Mouse (Mus musculus): ENCODE measurements around the gene Lamtor4. TPM values are rescaled to one million over a fixed set of nuclear protein-coding genes. Genes with fewer than 3 reads are reported as not detected.
A peak's percentile ranks its signal among the peaks of the same experiment; 100 is the strongest.
"Not testable (repeated sequence)": the region's sequence is repeated elsewhere in the genome, so short reads cannot be mapped to it uniquely, and the experiment has no call there.

Gene Lamtor4
- polyA plus RNA-seq (2014; fragmentation: Nextera tagmentation; extraction: Ambion mirVana): 68.5 and 71.4 TPM in 2 replicates

- Histone ChIP-seq H3K27ac (ENCODE audit: low read depth) (peak within 1 kb of the TSS; percentile 69; the same call in 1 of the 2 replicates), H3K27me3 (replicated peaks; ENCODE audit: control insufficient read depth, insufficient read depth, low read length) (no peaks in the 10 kb centered on the region), H3K4me2 (ENCODE audit: low read length) (peak within 1 kb of the TSS; percentile 82), H3K4me1 (replicated peaks; ENCODE audit: control insufficient read depth, insufficient read depth, low read length) (peaks cover 7% of the 10 kb centered on the region; the same call in 1 of the 2 replicates), H3K9ac (ENCODE audit: low read length) (peak within 1 kb of the TSS; percentile 60), H3K36me3 (ENCODE audit: control insufficient read depth, insufficient read depth, low read length) (peaks cover 28% of the 10 kb centered on the region), H3K4me3 (ENCODE audit: low read depth, low read length) (peak within 1 kb of the TSS; percentile 83), H3K9me3 (ENCODE audit: control insufficient read depth, low read length) (no peaks in the 10 kb centered on the region)
- ATAC-seq (replicated peaks; ENCODE audit: low FRiP score, low TSS enrichment, low read depth) (peak; percentile 100), DNase-seq (ENCODE audit: low spot score) (peak; percentile 88)
- WGBS: under 1% methylated on average over 38 of the region's 38 CpGs
These were observed at the start of gene Lamtor4 for GRCm38 (mm10) chr5:138255353-138256093. Lamtor4 (plus strand) TSS chr5:138255482.

DNA sequence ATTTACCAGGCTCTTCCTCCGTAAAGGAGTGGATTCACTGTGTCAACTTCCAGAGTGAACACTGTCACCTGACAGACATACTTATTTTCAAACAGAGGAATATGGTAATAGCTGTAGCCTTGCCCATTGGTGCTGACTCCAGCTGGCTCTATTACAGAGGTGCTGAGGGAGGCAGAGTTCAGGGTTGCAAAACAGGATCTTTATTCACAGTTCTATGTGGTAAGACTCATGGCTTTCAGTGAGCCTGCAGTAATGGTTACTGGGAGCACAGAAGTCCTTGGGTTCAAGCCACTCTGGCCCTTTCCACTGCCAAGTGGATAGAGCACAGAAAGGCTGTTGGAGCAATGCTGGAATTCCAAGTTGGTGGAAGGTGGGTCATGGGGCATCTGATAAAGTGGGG is 48.0 kb upstream of the Lamtor4 start:
- Histone ChIP-seq H3K9ac (ENCODE audit: low read length) (no peak overlapping the region), H3K27ac (ENCODE audit: low read depth) (no peak overlapping the region), H3K9me3 (ENCODE audit: control insufficient read depth, low read length) (no peaks in the 10 kb centered on the region), H3K27me3 (replicated peaks; ENCODE audit: control insufficient read depth, insufficient read depth, low read length) (no peaks in the 10 kb centered on the region), H3K4me3 (ENCODE audit: low read depth, low read length) (no peak overlapping the region), H3K36me3 (ENCODE audit: control insufficient read depth, insufficient read depth, low read length) (no peaks in the 10 kb centered on the region), H3K4me2 (ENCODE audit: low read length) (no peak overlapping the region), H3K4me1 (replicated peaks; ENCODE audit: control insufficient read depth, insufficient read depth, low read length) (no peaks in the 10 kb centered on the region)
- ATAC-seq (replicated peaks; ENCODE audit: low FRiP score, low TSS enrichment, low read depth) (no peak), DNase-seq (ENCODE audit: low spot score) (no peak)
- WGBS: 58% methylated on average over 1 of the region's 1 CpGs

DNA sequence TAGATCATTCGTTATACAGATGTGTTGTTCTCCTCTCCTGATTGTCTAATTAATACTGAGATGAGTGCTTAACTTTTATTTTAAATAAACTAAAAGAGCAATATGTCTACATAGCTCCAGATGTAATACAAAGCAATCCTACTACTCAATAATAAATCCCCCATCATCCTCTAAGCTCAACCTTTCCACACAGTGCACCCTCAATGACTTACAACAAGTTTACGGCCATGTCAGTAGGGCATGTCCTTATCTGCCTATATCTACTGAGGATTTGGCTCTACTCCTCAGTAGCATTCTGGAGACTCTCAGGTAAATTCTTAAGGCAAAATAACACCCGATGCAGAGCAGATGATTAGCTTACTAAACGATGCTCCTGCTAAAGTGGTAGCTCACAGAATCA is 47.4 kb upstream of the Lamtor4 start:
- H3K4me2 ChIP-seq (ENCODE audit: low read length): no peak overlapping the region
- no peaks in the 10 kb centered on the region for H3K36me3 ChIP-seq (ENCODE audit: control insufficient read depth, insufficient read depth, low read length)
- ATAC-seq (replicated peaks; ENCODE audit: low FRiP score, low TSS enrichment, low read depth) (no peak), DNase-seq (ENCODE audit: low spot score) (no peak)
- no peak overlapping the region for H3K9ac ChIP-seq (ENCODE audit: low read length)
- 78% methylated on average over 4 of the region's 4 CpGs for WGBS
- H3K4me1 ChIP-seq (replicated peaks; ENCODE audit: control insufficient read depth, insufficient read depth, low read length): no peaks in the 10 kb centered on the region
- H3K9me3 ChIP-seq (ENCODE audit: control insufficient read depth, low read length): no peaks in the 10 kb centered on the region
- no peak overlapping the region for H3K4me3 ChIP-seq (ENCODE audit: low read depth, low read length)
- H3K27ac ChIP-seq (ENCODE audit: low read depth): no peak overlapping the region
- H3K27me3 ChIP-seq (replicated peaks; ENCODE audit: control insufficient read depth, insufficient read depth, low read length): no peaks in the 10 kb centered on the region

DNA sequence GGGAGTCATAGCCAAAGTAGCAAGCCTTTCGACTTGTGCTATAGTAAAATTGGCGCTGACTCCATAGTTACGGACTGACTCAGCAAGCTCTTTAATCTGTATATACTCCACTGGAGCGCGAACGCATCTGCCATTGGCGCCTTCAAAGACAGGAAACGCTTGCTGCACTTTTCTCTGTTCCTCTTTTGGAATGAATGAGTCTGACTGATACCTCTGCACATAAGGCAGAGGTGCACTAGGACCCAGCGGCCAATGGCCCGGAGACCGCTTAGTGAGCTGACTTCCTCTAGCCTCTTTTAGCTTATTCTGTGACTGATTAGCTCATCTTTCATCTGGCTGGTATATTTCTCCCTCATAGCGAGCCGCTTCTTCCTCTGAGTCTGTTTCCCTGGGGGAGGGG is 38.6 kb upstream of the Lamtor4 start:
- H3K27ac ChIP-seq (ENCODE audit: low read depth); H3K4me1 ChIP-seq (replicated peaks; ENCODE audit: control insufficient read depth, insufficient read depth, low read length); DNase-seq (ENCODE audit: low spot score); H3K4me2 ChIP-seq (ENCODE audit: low read length); H3K9ac ChIP-seq (ENCODE audit: low read length); ATAC-seq (replicated peaks; ENCODE audit: low FRiP score, low TSS enrichment, low read depth); H3K9me3 ChIP-seq (ENCODE audit: control insufficient read depth, low read length); H3K4me3 ChIP-seq (ENCODE audit: low read depth, low read length); H3K27me3 ChIP-seq (replicated peaks; ENCODE audit: control insufficient read depth, insufficient read depth, low read length); H3K36me3 ChIP-seq (ENCODE audit: control insufficient read depth, insufficient read depth, low read length): not testable (repeated sequence)
- 92% methylated on average over 13 of the region's 13 CpGs for WGBS

- WGBS: 52% methylated on average over 2 of the region's 2 CpGs
- peaks cover 2% of the 10 kb centered on the region; the same call in 1 of the 2 replicates for H3K9me3 ChIP-seq (ENCODE audit: control insufficient read depth, low read length)
- DNase-seq (ENCODE audit: low spot score) (no peak), ATAC-seq (replicated peaks; ENCODE audit: low FRiP score, low TSS enrichment, low read depth) (no peak)
- no peak overlapping the region for H3K27ac ChIP-seq (ENCODE audit: low read depth)
- H3K9ac ChIP-seq (ENCODE audit: low read length): no peak overlapping the region
- H3K4me1 ChIP-seq (replicated peaks; ENCODE audit: control insufficient read depth, insufficient read depth, low read length): no peaks in the 10 kb centered on the region
- H3K27me3 ChIP-seq (replicated peaks; ENCODE audit: control insufficient read depth, insufficient read depth, low read length): no peaks in the 10 kb centered on the region
- H3K4me3 ChIP-seq (ENCODE audit: low read depth, low read length): no peak overlapping the region
- no peaks in the 10 kb centered on the region for H3K36me3 ChIP-seq (ENCODE audit: control insufficient read depth, insufficient read depth, low read length)
- H3K4me2 ChIP-seq (ENCODE audit: low read length): no peak overlapping the region
These were observed 35.4 kb upstream of the Lamtor4 start for GRCm38 (mm10) chr5:138219864-138220263.

DNA sequence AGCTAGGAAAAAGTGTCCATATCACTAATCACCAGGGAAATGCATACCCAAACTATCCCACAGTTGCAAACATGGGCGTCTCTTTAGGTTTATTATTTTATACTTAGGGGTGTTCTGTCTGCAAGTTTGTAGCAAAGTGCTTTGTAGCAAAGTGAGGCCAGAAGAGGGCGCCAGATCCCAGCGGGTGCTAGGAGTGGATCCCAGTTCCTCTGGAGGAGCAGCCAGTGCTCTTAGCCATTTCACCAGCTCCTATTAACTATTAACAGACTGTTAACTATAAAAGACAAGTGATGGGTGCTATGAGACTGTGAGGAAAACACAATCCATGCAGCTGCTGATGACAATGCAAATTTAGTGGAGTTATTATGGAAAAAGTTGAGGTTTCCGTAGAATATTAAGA is 33.2 kb upstream of the Lamtor4 start:
- no peak for ATAC-seq (replicated peaks; ENCODE audit: low FRiP score, low TSS enrichment, low read depth)
- H3K4me1 ChIP-seq (replicated peaks; ENCODE audit: control insufficient read depth, insufficient read depth, low read length): no peaks in the 10 kb centered on the region
- H3K4me2 ChIP-seq (ENCODE audit: low read length): no peak overlapping the region
- H3K9ac ChIP-seq (ENCODE audit: low read length): no peak overlapping the region
- no peaks in the 10 kb centered on the region for H3K27me3 ChIP-seq (replicated peaks; ENCODE audit: control insufficient read depth, insufficient read depth, low read length)
- no peaks in the 10 kb centered on the region for H3K36me3 ChIP-seq (ENCODE audit: control insufficient read depth, insufficient read depth, low read length)
- DNase-seq (ENCODE audit: low spot score): peak; percentile 90
- H3K4me3 ChIP-seq (ENCODE audit: low read depth, low read length): no peak overlapping the region
- WGBS: 28% methylated on average over 4 of the region's 4 CpGs
- no peaks in the 10 kb centered on the region for H3K9me3 ChIP-seq (ENCODE audit: control insufficient read depth, low read length)
- H3K27ac ChIP-seq (ENCODE audit: low read depth): no peak overlapping the region

GRCm38 (mm10) chr5:138223287-138223686 is 32.0 kb upstream of the Lamtor4 start:
- H3K27ac ChIP-seq (ENCODE audit: low read depth): no peak overlapping the region
- ATAC-seq (replicated peaks; ENCODE audit: low FRiP score, low TSS enrichment, low read depth) (no peak), DNase-seq (ENCODE audit: low spot score) (no peak)
- H3K27me3 ChIP-seq (replicated peaks; ENCODE audit: control insufficient read depth, insufficient read depth, low read length): no peaks in the 10 kb centered on the region
- no peaks in the 10 kb centered on the region for H3K9me3 ChIP-seq (ENCODE audit: control insufficient read depth, low read length)
- no peaks in the 10 kb centered on the region for H3K4me1 ChIP-seq (replicated peaks; ENCODE audit: control insufficient read depth, insufficient read depth, low read length)
- no peak overlapping the region for H3K9ac ChIP-seq (ENCODE audit: low read length)
- WGBS: 66% methylated on average over 3 of the region's 3 CpGs
- no peaks in the 10 kb centered on the region for H3K36me3 ChIP-seq (ENCODE audit: control insufficient read depth, insufficient read depth, low read length)
- H3K4me3 ChIP-seq (ENCODE audit: low read depth, low read length): no peak overlapping the region
- no peak overlapping the region for H3K4me2 ChIP-seq (ENCODE audit: low read length)

DNA sequence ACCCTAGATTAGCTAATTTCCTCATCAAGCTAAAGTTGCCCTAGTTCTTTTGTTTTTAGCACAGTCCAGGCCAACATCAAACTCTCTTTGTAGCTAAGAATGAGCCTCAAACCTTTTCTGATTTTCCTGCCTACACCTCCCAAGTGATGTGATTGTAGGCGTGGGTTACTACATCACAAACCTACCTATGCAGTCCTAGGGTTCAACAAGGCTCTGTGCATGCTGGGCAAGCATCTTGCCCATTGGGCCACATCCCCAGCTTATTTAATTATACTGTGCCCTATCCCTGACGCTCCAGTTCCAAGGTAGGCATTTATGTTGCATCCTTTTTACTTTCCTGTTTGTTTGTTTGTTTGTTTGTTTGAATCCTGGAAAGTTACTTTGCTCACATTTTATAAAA is 29.6 kb upstream of the Lamtor4 start, which contains the start of gene Nxpe5:
Nxpe5 (plus strand) TSS at position 199 of the 400 bp plus-strand sequence.
- Histone ChIP-seq H3K4me2 (ENCODE audit: low read length) (no peak within 1 kb of the TSS), H3K9me3 (ENCODE audit: control insufficient read depth, low read length) (no peaks in the 10 kb centered on the region), H3K36me3 (ENCODE audit: control insufficient read depth, insufficient read depth, low read length) (no peaks in the 10 kb centered on the region), H3K27me3 (replicated peaks; ENCODE audit: control insufficient read depth, insufficient read depth, low read length) (no peaks in the 10 kb centered on the region), H3K9ac (ENCODE audit: low read length) (no peak within 1 kb of the TSS), H3K4me1 (replicated peaks; ENCODE audit: control insufficient read depth, insufficient read depth, low read length) (no peaks in the 10 kb centered on the region), H3K4me3 (ENCODE audit: low read depth, low read length) (no peak within 1 kb of the TSS), H3K27ac (ENCODE audit: low read depth) (no peak within 1 kb of the TSS)
- ATAC-seq (replicated peaks; ENCODE audit: low FRiP score, low TSS enrichment, low read depth) (no peak), DNase-seq (ENCODE audit: low spot score) (no peak)
- WGBS: 71% methylated on average over 2 of the region's 2 CpGs

- DNase-seq (ENCODE audit: low spot score) (no peak), ATAC-seq (replicated peaks; ENCODE audit: low FRiP score, low TSS enrichment, low read depth) (no peak)
- no peaks in the 10 kb centered on the region for H3K4me1 ChIP-seq (replicated peaks; ENCODE audit: control insufficient read depth, insufficient read depth, low read length)
- no peaks in the 10 kb centered on the region for H3K27me3 ChIP-seq (replicated peaks; ENCODE audit: control insufficient read depth, insufficient read depth, low read length)
- no peak overlapping the region for H3K4me3 ChIP-seq (ENCODE audit: low read depth, low read length)
- H3K9me3 ChIP-seq (ENCODE audit: control insufficient read depth, low read length): no peaks in the 10 kb centered on the region
- H3K27ac ChIP-seq (ENCODE audit: low read depth): no peak overlapping the region
- no peaks in the 10 kb centered on the region for H3K36me3 ChIP-seq (ENCODE audit: control insufficient read depth, insufficient read depth, low read length)
- WGBS: 79% methylated on average over 4 of the region's 4 CpGs
- H3K9ac ChIP-seq (ENCODE audit: low read length): no peak overlapping the region
- H3K4me2 ChIP-seq (ENCODE audit: low read length): no peak overlapping the region
These were observed 28.8 kb upstream of the Lamtor4 start for GRCm38 (mm10) chr5:138226491-138226890.

Data from intestine, embryonic 14.5 days (tissue).